Mouse (Mus musculus) testis, adult 2 months (tissue): ENCODE measurements at regions not wholly inside any gene's neighbourhood (a gene's known extent, or its start where the extent isn't known, plus 50 kb on each side); places are given as distances from the start of the nearest gene placed in this dataset.

Source experiments
- H3K27ac ChIP-seq: fragments of 200-500 bp; 2 replicates; pipeline ENCODE4 v1.5.1; 2012; ENCODE audit warnings: low read depth, low read length; ENCODE audit not compliant: control insufficient read depth, insufficient read depth
- H3K27me3 ChIP-seq: fragments of 200-500 bp; 2 replicates; pipeline ENCODE4 v1.6.1; 2012; ENCODE audit warnings: mild to moderate bottlenecking, low read length, moderate library complexity; ENCODE audit not compliant: control insufficient read depth, insufficient read depth
- H3K36me3 ChIP-seq: fragments of 200-500 bp; 2 replicates; pipeline ENCODE4 v1.6.1; 2012; ENCODE audit warnings: mild to moderate bottlenecking, low read length; ENCODE audit not compliant: control insufficient read depth, insufficient read depth
- H3K4me1 ChIP-seq: fragments of 200-500 bp; 2 replicates; pipeline ENCODE4 v1.6.1; 2012; ENCODE audit warnings: low read length; ENCODE audit not compliant: control insufficient read depth, insufficient read depth
- H3K4me3 ChIP-seq: fragments of 200-500 bp; 2 replicates; pipeline ENCODE4 v1.5.1; 2012; ENCODE audit warnings: low read depth, mild to moderate bottlenecking, low read length, moderate library complexity, mixed read lengths; ENCODE audit not compliant: control insufficient read depth
- CTCF ChIP-seq: fragments of 200-500 bp; IDR thresholded peaks from 2 replicates; pipeline ENCODE4 v1.5.1; 2012; ENCODE audit warnings: low read depth, mild to moderate bottlenecking, inconsistent platforms, low read length, moderate library complexity; ENCODE audit not compliant: control insufficient read depth, insufficient read depth, insufficient replicate concordance
- POLR2A ChIP-seq: fragments of 200-500 bp; IDR thresholded peaks from 2 replicates; pipeline ENCODE4 v1.6.1; 2012; ENCODE audit warnings: low read depth, mild to moderate bottlenecking, inconsistent platforms, low read length, moderate library complexity; ENCODE audit not compliant: control insufficient read depth

GRCm38 (mm10) chr6:100923070-100923469 is 89.6 kb downstream of the Ppp4r2 start:
- Histone ChIP-seq H3K4me3 (peak overlapping the region; percentile 30), H3K27me3 (no peaks in the 10 kb centered on the region), H3K36me3 (no peaks in the 10 kb centered on the region), H3K4me1 (peaks cover 9% of the 10 kb centered on the region), H3K27ac (no peak overlapping the region)
- TF ChIP-seq POLR2A (no peak), CTCF (no peak)

GRCm38 (mm10) chr6:100923686-100924085 is 90.3 kb downstream of the Ppp4r2 start:
- peaks cover 9% of the 10 kb centered on the region for H3K4me1 ChIP-seq
- peak overlapping the region; percentile 30 for H3K4me3 ChIP-seq
- H3K36me3 ChIP-seq: no peaks in the 10 kb centered on the region
- H3K27me3 ChIP-seq: no peaks in the 10 kb centered on the region
- TF ChIP-seq POLR2A (no peak), CTCF (no peak)
- no peak overlapping the region for H3K27ac ChIP-seq

GRCm38 (mm10) chr6:100928791-100929758 is 95.7 kb downstream of the Ppp4r2 start:
- TF ChIP-seq CTCF: no peak
- TF ChIP-seq POLR2A: no peak

GRCm38 (mm10) chr6:100929759-100930358 is 96.4 kb downstream of the Ppp4r2 start:
- H3K27ac ChIP-seq: no peak overlapping the region
- TF ChIP-seq CTCF (no peak), POLR2A (no peak)
- no peak overlapping the region for H3K4me3 ChIP-seq
- no peaks in the 10 kb centered on the region for H3K27me3 ChIP-seq
- peaks cover 9% of the 10 kb centered on the region for H3K4me1 ChIP-seq
- H3K36me3 ChIP-seq: no peaks in the 10 kb centered on the region

More at GRCm38 (mm10) chr6:100928791-100929758, 95.7 kb downstream of the Ppp4r2 start:
- Histone ChIP-seq H3K36me3 (no peaks in the 10 kb centered on the region), H3K27me3 (no peaks in the 10 kb centered on the region), H3K4me3 (no peak overlapping the region), H3K27ac (no peak overlapping the region), H3K4me1 (peaks cover 9% of the 10 kb centered on the region)

DNA sequence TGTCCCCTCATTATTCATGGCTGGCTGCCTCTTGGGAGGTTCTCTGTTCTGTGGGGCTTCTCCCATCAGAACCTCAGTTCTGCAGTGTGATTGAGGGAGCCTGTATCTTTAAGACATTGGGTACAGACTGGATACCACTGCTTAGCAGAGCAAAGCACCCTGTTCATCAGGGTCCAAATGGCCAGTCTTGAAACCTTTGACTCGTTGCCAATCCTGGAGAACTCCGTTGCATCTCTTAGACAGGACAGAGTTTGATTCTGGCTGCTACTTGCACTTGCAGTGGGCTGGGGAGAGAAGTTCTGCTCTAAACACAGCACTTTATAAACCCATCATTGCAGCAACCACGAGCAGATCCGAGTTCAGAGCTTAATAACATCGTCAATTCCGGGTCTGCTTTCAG is 97.3 kb downstream of the Ppp4r2 start:
- TF ChIP-seq CTCF (no peak), POLR2A (no peak)

DNA sequence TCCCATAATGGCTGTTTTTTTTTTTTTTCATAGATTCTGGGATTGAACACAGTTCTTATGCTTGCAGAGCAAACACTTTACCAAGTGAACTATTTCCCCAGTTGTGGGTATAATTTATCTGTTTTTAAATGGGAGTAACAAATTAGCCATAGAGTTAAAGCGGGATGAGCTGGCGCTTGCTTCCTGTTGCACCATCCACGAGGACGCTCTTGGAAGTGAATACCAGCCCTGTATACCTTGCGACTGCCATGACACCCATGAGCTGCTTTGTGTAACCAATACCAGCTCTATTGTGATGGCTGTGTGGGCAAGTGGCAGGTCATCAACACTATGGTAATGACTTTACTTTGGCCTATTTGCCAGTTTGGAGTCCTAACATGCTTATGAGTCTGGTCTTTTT is 101.0 kb downstream of the Ppp4r2 start:
- TF ChIP-seq CTCF (no peak), POLR2A (no peak)
- Histone ChIP-seq H3K36me3 (no peaks in the 10 kb centered on the region), H3K4me1 (peaks cover 4% of the 10 kb centered on the region; the same call in 1 of the 2 replicates), H3K27ac (no peak overlapping the region), H3K4me3 (no peak overlapping the region), H3K27me3 (no peaks in the 10 kb centered on the region)

More for the DNA sequence above, 97.3 kb downstream of the Ppp4r2 start:
- Histone ChIP-seq H3K4me1 (peaks cover 9% of the 10 kb centered on the region), H3K27me3 (no peaks in the 10 kb centered on the region), H3K4me3 (no peak overlapping the region), H3K27ac (no peak overlapping the region), H3K36me3 (no peaks in the 10 kb centered on the region)

GRCm38 (mm10) chr6:100937802-100938201 is 104.4 kb downstream of the Ppp4r2 start:
- no peak overlapping the region for H3K4me3 ChIP-seq
- H3K27me3 ChIP-seq: no peaks in the 10 kb centered on the region
- H3K36me3 ChIP-seq: no peaks in the 10 kb centered on the region
- TF ChIP-seq POLR2A: no peak
- no peak for TF ChIP-seq CTCF
- H3K27ac ChIP-seq: no peak overlapping the region
- H3K4me1 ChIP-seq: peaks cover 4% of the 10 kb centered on the region; the same call in 1 of the 2 replicates
